Mouse (Mus musculus): ENCODE results near the gene Dzip1l.

DNA sequence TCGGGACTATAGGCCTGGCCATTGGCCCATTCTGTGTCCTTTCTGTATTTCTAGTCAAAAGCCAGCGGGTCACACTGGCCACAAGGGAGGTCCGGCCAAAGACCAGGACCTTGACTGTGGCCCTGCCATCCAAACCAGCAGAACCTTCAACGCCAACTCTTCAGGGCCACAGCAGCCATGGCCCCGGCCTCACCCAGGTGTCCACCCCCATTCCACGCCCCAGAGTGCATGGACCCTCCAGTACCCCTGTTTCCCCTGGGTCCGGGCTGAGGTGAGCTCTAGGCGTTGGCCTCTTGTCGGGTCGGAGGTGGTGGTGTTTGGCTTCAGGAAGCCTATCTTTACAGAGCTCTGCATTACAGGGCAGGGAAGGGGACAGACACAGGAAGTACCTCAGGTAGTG is 33.6 kb downstream of the Dzip1l start:
- TF ChIP-seq CTCF (IDR thresholded peaks at IDR 0.05; ENCODE audit: low read depth): no peak
- TF ChIP-seq EP300 (IDR thresholded peaks at IDR 0.05; ENCODE audit: low read depth): no peak

All from liver, embryonic 14.5 days (tissue).